Mouse (Mus musculus): ENCODE measurements at regions not wholly inside any gene's neighbourhood (a gene's known extent, or its start where the extent isn't known, plus 50 kb on each side); places are given as distances from the start of the nearest gene placed in this dataset.

- DNase-seq (ENCODE audit: low spot score) (no peak), ATAC-seq (ENCODE audit: low read depth) (no peak)
- WGBS = 81% methylated on average over 4 of the region's 4 CpGs
- Histone ChIP-seq H3K4me1 (ENCODE audit: control insufficient read depth, insufficient read depth, low read length) (no peaks in the 10 kb centered on the region), H3K4me2 (ENCODE audit: low read depth, low read length) (no peak overlapping the region), H3K27me3 (replicated peaks; ENCODE audit: control insufficient read depth, insufficient read depth, low read length) (no peaks in the 10 kb centered on the region), H3K9ac (ENCODE audit: low read depth, low read length) (no peak overlapping the region), H3K4me3 (ENCODE audit: low read depth, low read length) (no peak overlapping the region), H3K27ac (replicated peaks; ENCODE audit: low read depth, low read length) (no peak overlapping the region), H3K36me3 (ENCODE audit: control insufficient read depth, insufficient read depth, low read length) (no peaks in the 10 kb centered on the region), H3K9me3 (ENCODE audit: control insufficient read depth, low read length) (no peaks in the 10 kb centered on the region; the same call in 1 of the 2 replicates)
Observed at GRCm38 (mm10) chr13:7538856-7539255, 663.8 kb upstream of the Adarb2 start.

- Histone ChIP-seq H3K9ac (ENCODE audit: low read depth, low read length) (no peak overlapping the region), H3K4me2 (ENCODE audit: low read depth, low read length) (no peak overlapping the region), H3K36me3 (ENCODE audit: control insufficient read depth, insufficient read depth, low read length) (no peaks in the 10 kb centered on the region), H3K27ac (replicated peaks; ENCODE audit: low read depth, low read length) (no peak overlapping the region), H3K4me3 (ENCODE audit: low read depth, low read length) (no peak overlapping the region), H3K27me3 (replicated peaks; ENCODE audit: control insufficient read depth, insufficient read depth, low read length) (no peaks in the 10 kb centered on the region), H3K4me1 (ENCODE audit: control insufficient read depth, insufficient read depth, low read length) (no peaks in the 10 kb centered on the region), H3K9me3 (ENCODE audit: control insufficient read depth, low read length) (no peaks in the 10 kb centered on the region)
- DNase-seq (ENCODE audit: low spot score) (no peak), ATAC-seq (ENCODE audit: low read depth) (no peak)
- 61% methylated on average over 3 of the region's 3 CpGs for WGBS
Observed at GRCm38 (mm10) chr13:7584022-7584421, 618.6 kb upstream of the Adarb2 start.

All from embryonic facial prominence, embryonic 14.5 days (tissue).